Mouse (Mus musculus) G1E (cell line): ENCODE results near the gene Rcsd1. TPM values are rescaled to one million over a fixed set of nuclear protein-coding genes. Genes with fewer than 3 reads are reported as not detected.

Experiments
- ATAC-seq: 2 replicates; pipeline ENCODE4 v1.8.0; 2016; ENCODE audit warnings: mild to moderate bottlenecking; ENCODE audit not compliant: insufficient number of reproducible peaks, poor library complexity, low FRiP score, severe bottlenecking; ENCODE audit errors: extremely low read depth
- DNase-seq: peaks from one replicate; pipeline ENCODE4 v3.0.0; 2012; ENCODE audit warnings: low spot score
- H3K27me3 ChIP-seq: 2 replicates; pipeline ENCODE4 v1.6.1; 2012; ENCODE audit warnings: mild to moderate bottlenecking, low read length, inconsistent platforms; ENCODE audit not compliant: insufficient read depth
- H3K36me3 ChIP-seq: replicated peaks from 2 replicates; pipeline ENCODE3; 2012; ENCODE audit warnings: mild to moderate bottlenecking, inconsistent platforms
- H3K4me1 ChIP-seq: 2 replicates; pipeline ENCODE4 v1.6.1; 2012; ENCODE audit warnings: low read depth, low read length, inconsistent platforms, mixed read lengths; ENCODE audit not compliant: insufficient read depth
- H3K4me3 ChIP-seq: 2 replicates; pipeline ENCODE4 v1.5.1; 2012; ENCODE audit warnings: low read depth, mild to moderate bottlenecking, inconsistent platforms, low read length, moderate library complexity, mixed read lengths
- H3K9me3 ChIP-seq: replicated peaks from 2 replicates; pipeline ENCODE4 v1.6.1; 2012; ENCODE audit warnings: inconsistent platforms
- CTCF ChIP-seq: IDR thresholded peaks from 2 replicates; pipeline ENCODE4 v1.5.1; 2012; ENCODE audit warnings: low read depth, low read length, inconsistent platforms, mixed read lengths
- GATA1 ChIP-seq: IDR thresholded peaks from 2 replicates; pipeline ENCODE4 v1.6.1; 2012; ENCODE audit warnings: borderline replicate concordance, low read length, inconsistent platforms, mixed read lengths
- GATA2 ChIP-seq: IDR thresholded peaks from 2 replicates; pipeline ENCODE4 v1.6.1; 2012; ENCODE audit warnings: low read depth, low read length, inconsistent platforms, borderline replicate concordance
- POLR2AphosphoS5 ChIP-seq: IDR thresholded peaks from 2 replicates; pipeline ENCODE4 v1.6.1; 2012; ENCODE audit warnings: low read depth, low read length, inconsistent platforms; ENCODE audit not compliant: insufficient replicate concordance
- TAL1 ChIP-seq: conservative IDR thresholded peaks from 2 replicates; pipeline ENCODE4 v1.6.1; 2012; ENCODE audit warnings: low read depth, low read length, inconsistent platforms, mixed read lengths
- polyA plus RNA-seq: library from polyadenylated mRNA; stranded (reverse); fragments of >175 nt; gene quantifications from 2 replicates; pipeline ENCODE4 v1.2.3, GENCODE M21; 2012
- total RNA-seq, 2 experiments: library from RNA; stranded (forward) in 1 of 2; stranded (reverse) in 1 of 2; fragments of 200-1000 nt in 1 of 2; fragments of >200 nt in 1 of 2; fragmentation: Nextera tagmentation in 1 of 2; gene quantifications; 2 replicates each; pipeline ENCODE4 v1.2.3; 2014 to 2017

Gene Rcsd1
- total and polyA plus RNA-seq, 3 experiments, result 15.8 to 27.3 (median 16.1) TPM

DNA sequence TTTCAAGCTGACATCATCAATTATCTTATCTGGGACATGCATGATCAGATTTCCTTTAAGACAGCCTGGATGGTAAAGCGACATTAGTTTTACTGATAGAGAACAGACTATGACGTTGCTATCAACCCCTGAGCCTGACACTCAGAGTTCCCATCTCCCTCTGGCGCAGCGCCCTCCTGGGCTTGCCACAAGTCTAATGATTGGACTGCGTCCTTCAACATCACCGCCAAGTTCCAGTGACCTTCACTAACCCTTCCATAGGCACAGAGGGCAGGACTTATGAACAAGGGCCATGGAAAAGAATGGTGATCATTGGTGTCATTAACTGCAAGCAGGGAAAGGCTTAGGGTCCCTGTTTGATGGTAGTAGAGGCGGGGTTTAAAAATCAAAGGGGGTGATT is 12.7 kb downstream of the Rcsd1 start:
- H3K36me3 ChIP-seq, result peaks cover 71% of the 10 kb centered on the region
- peaks cover 7% of the 10 kb centered on the region; the same call in 1 of the 2 replicates for H3K27me3 ChIP-seq
- ATAC-seq (no peak), DNase-seq (no peak)
- H3K4me1 ChIP-seq, result peaks cover 52% of the 10 kb centered on the region
- TF ChIP-seq GATA1, result no peak
- TF ChIP-seq CTCF, result no peak
- TF ChIP-seq POLR2AphosphoS5, result no peak
- no peak for TF ChIP-seq TAL1
- TF ChIP-seq GATA2, result no peak
- H3K4me3 ChIP-seq, result no peak overlapping the region
- H3K9me3 ChIP-seq, result no peaks in the 10 kb centered on the region

DNA sequence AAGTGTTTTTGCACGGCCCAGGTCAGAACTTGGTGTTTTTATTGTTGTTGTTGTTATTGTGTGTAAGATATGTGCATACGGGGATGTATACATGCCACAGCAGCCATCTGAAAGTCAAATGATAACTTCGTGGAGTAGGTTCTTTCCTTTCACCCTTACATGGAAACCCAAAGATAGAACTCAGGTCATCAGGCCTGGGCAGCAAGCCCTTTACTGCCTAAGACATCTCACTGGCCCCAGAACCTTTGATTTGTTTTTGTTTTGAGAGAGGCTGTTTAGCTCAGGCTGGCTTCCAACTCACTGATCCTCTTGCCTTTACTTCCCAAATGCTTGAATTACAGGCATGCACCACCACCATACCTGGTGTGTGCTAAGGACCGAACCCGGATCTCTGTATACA is 13.5 kb downstream of the Rcsd1 start:
- Histone ChIP-seq H3K4me3 (no peak overlapping the region), H3K4me1 (peaks cover 51% of the 10 kb centered on the region), H3K9me3 (no peaks in the 10 kb centered on the region), H3K27me3 (peaks cover 7% of the 10 kb centered on the region; the same call in 1 of the 2 replicates), H3K36me3 (peaks cover 72% of the 10 kb centered on the region)
- ATAC-seq, result no peak
- DNase-seq, result no peak
- TF ChIP-seq CTCF (no peak), GATA2 (no peak), POLR2AphosphoS5 (no peak), GATA1 (no peak), TAL1 (no peak)

- peaks cover 48% of the 10 kb centered on the region for H3K4me1 ChIP-seq
- ATAC-seq, result no peak
- H3K9me3 ChIP-seq, result no peaks in the 10 kb centered on the region
- DNase-seq, result no peak
- H3K27me3 ChIP-seq, result peaks cover 5% of the 10 kb centered on the region; the same call in 1 of the 2 replicates
- peaks cover 73% of the 10 kb centered on the region for H3K36me3 ChIP-seq
- no peak for TF ChIP-seq TAL1
- no peak for TF ChIP-seq POLR2AphosphoS5
- TF ChIP-seq CTCF, result no peak
- TF ChIP-seq GATA2, result no peak
- TF ChIP-seq GATA1, result no peak
- no peak overlapping the region for H3K4me3 ChIP-seq
Observed at GRCm38 (mm10) chr1:165695392-165696014, 14.1 kb downstream of the Rcsd1 start.

- Histone ChIP-seq H3K36me3 (peaks cover 70% of the 10 kb centered on the region), H3K4me1 (peaks cover 47% of the 10 kb centered on the region), H3K4me3 (no peak overlapping the region), H3K27me3 (no peaks in the 10 kb centered on the region; the same call in 1 of the 2 replicates), H3K9me3 (no peaks in the 10 kb centered on the region)
- DNase-seq (no peak), ATAC-seq (no peak)
- TF ChIP-seq GATA1 (no peak), CTCF (no peak), POLR2AphosphoS5 (no peak), GATA2 (no peak), TAL1 (no peak)
Observed at GRCm38 (mm10) chr1:165693856-165694255, 15.7 kb downstream of the Rcsd1 start.

DNA sequence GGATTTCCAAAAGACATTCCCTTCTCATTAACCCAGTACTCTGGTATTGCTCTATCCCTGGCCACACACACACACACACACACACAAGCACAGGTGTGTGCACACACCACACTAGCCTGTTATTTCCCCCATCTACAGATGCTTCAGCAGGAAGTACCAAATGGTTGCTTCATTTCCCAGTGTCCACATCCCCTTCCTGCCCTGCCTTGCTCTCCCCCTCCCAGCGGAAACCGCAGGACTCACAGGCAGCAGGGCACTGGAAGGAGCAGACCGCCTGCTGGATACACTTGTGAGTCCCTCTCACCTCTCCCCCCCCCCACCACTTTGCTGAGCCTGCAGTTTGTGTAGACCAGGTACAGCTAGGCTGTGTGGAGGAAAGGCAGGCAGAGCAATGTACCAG is 18.0 kb downstream of the Rcsd1 start:
- no peak for TF ChIP-seq GATA1
- Histone ChIP-seq H3K9me3 (no peaks in the 10 kb centered on the region), H3K4me1 (peaks cover 37% of the 10 kb centered on the region), H3K27me3 (no peaks in the 10 kb centered on the region; the same call in 1 of the 2 replicates), H3K4me3 (no peak overlapping the region), H3K36me3 (peaks cover 62% of the 10 kb centered on the region)
- ATAC-seq (no peak), DNase-seq (no peak)

GRCm38 (mm10) chr1:165689845-165690244 is 19.7 kb downstream of the Rcsd1 start:
- no peak for ATAC-seq
- no peak for DNase-seq
- Histone ChIP-seq H3K4me3 (no peak overlapping the region), H3K36me3 (peaks cover 61% of the 10 kb centered on the region), H3K4me1 (peaks cover 35% of the 10 kb centered on the region), H3K27me3 (no peaks in the 10 kb centered on the region; the same call in 1 of the 2 replicates), H3K9me3 (no peaks in the 10 kb centered on the region)
- TF ChIP-seq CTCF (no peak), TAL1 (no peak), GATA2 (no peak), GATA1 (no peak), POLR2AphosphoS5 (no peak)

DNA sequence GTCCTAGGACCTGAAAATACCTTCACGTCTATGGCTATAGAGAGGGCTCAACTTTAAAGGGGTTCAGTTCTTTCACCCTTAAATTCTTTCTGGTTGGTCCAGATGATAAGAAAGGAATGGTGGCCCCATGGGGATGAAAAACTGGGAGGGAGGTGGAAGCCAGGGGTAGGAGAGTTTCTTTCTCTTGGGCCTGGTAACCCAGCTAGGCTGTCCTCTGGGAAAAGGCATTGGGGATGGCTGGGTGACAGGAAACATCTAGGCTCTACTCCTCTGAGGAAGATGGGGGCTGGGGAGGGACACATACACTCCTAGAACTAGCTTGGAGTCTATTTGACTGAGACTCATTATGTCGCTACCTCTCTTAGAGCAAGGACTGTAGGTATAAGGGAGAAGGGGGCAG is 21.7 kb downstream of the Rcsd1 start:
- Histone ChIP-seq H3K4me3 (no peak overlapping the region), H3K27me3 (no peaks in the 10 kb centered on the region), H3K4me1 (peaks cover 23% of the 10 kb centered on the region; the same call in 1 of the 2 replicates), H3K9me3 (no peaks in the 10 kb centered on the region), H3K36me3 (peaks cover 64% of the 10 kb centered on the region)
- DNase-seq (no peak), ATAC-seq (no peak)
- TF ChIP-seq GATA1 (no peak), POLR2AphosphoS5 (no peak), GATA2 (no peak), TAL1 (no peak), CTCF (no peak)
